Mouse (Mus musculus): ENCODE data around the gene Ahcy.

DNA sequence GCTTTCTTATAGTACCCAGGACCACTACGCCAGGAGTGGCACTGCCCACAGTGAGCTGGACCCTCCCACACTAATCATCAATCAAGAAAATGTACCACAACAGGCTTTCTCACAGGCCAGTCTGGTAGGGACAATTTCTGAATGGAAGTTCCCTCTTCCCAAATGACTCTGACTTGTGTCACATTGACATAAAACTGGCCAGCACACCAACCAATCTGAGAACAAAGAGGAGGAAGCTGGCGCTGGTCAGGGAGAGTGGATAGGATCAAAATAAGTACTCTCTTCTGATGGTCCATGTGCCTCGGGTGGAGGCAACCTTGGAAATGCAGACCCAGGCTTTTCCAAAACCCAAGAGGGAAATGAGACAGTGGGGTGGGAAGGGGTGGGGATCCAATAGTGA is 29.8 kb downstream of the Ahcy start:
- TF ChIP-seq CTCF (IDR thresholded peaks at IDR 0.05; ENCODE audit: control insufficient read depth, insufficient read depth, insufficient read length) (no peak), MYOG (IDR thresholded peaks at IDR 0.05; ENCODE audit: control insufficient read depth, extremely low read depth, insufficient read length) (no peak)
